Mouse (Mus musculus) thymus, postnatal 10 days (tissue): ENCODE measurements at regions not wholly inside any gene's neighbourhood (a gene's known extent, or its start where the extent isn't known, plus 50 kb on each side); places are given as distances from the start of the nearest gene placed in this dataset.
A peak's percentile ranks its signal among the peaks of the same experiment; 100 is the strongest.

Experiments used
- DNase-seq, 2 experiments: peaks; one replicate each; pipeline ENCODE4 v3.0.0; 2021; ENCODE audit warnings: low spot score in 2 of 2

DNA sequence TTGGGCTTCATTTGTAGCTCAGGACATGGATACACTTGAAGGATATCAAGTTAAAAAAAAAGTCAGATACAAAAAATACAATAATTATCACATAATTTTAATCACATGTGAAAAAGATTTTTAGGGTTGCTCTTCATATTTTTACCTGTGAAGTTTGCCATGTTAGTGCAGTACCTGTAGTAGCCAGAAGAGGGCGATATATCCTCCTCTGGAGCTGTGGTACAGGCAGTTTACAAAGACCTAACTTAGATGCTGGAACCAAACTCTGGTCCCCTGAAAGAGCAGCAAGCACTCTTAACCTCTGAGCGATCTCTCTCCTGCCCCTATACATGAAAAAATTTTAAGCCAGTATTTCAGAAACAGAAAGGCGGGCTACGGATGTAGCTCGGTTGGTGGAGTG lies 153.0 kb upstream of the Cdh5 start:
- peak in 1 of 2 experiments; percentile 8 for DNase-seq

DNA sequence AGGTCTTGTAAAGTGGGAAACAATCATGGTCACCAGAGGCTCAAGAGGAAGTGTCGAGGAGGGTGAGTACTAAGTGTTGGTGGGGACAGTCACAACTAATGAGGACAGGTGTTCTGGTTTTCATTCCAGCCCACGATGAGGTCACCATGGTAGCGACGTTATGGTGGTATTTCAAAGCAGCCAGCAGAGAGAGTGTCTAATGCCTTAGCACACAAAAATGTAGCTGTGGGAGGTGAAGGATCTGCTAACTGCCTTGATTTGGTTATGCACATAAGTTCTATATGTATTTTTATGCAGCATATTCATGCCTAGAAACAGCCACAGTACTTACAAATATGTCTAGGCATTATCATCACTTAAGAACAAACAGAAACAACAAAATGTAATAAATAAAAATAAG lies 151.0 kb upstream of the Cdh5 start:
- DNase-seq: no peak

DNA sequence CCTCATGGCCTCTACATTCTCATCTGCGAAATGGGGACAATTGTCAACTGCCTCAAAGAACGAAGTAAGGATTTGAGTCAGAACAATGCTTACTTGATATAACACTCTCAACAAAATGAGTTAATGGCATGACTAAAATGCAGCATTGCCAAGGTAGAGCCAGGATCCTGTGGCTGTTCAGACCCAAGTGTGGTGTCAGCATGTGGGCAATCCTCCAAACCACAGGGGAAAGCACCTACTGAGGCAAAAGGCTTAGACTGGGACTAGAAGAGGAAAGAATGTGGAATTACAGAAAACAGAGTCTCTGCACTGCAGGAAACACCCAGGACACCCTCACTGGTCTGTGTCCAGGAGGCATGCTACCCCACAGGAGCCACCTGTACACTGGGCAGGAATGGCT lies 147.8 kb upstream of the Cdh5 start:
- no peak for DNase-seq

DNA sequence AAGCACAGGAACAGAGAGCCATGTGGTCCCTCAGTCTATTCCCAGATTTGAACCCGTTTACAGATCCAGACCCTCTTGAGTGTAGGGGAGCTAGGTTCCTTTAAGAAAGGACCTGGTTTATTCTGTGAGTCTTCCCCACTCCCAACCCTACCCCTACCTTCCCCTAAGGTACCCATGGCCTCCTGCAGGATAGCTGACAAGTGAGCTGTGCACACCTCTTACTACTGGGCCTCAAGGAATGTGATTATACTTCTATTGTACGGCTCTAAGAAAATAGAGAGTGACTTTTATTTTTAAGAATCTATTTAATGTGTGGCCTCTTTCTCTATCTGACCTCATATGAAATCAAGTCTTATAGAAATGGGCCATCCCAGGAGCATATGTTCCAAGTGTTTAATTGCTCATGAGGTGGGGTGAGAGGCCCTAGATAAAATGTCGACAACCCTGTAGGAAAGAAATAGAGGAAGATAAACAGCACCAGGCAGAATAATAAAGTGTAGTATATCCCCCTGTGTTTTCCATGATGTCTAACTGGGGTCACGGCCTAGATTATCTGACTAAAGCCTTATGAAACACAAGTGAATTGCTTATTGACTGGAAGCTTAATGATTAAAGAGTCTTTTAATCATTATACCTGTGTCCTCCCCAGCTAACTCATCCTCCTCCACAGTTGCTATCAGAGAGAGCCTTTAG lies 145.7 kb upstream of the Cdh5 start:
- no peak for DNase-seq

DNA sequence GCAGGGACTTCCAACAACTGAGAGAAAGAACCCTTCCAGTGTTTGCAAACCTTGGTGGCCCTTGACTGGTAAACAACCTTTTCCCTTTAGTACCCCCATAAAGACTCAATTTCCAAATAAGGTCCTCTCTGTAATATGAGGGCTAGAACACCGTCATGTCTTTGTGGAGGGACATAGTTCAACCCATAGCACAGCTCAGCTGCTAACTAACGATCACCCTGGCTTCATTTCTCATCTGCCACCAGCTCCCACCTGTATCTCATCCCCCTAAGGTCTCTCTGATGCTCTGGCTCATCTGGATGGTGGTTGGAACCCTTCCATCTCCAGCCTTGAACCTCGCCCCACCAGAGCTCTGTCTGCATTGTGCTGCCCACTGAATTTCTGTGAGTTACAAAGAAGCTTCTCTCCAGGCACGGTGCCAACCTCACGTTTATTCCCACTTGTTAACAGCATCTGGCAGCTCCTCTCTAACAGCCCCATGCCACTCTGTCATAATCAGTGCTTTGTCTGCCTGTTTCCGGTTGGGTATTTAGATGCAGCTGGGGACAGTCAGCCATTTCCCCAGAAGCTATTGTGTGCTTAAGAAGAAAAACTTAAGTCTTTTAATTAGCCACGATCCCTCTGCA lies 137.0 kb upstream of the Cdh5 start:
- no peak for DNase-seq

DNA sequence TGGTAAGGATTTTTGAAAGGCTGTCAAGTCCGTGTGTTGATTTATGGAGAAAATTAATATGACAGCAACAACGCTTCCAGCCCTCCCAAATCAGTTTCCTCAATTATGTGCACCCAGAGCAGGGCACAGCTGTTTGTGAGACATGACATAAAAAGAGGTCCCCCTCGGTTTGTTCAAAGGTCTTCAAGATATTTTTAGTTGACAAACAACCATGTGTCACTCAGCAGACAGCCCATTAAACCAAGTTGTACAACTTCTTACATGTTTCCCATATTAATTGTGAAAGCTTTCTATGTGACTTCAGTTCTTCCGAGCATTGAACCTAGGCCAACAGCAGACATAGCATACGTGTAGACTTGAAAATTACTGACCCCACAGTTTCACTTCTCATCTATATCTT lies 131.5 kb upstream of the Cdh5 start:
- DNase-seq: no peak

DNA sequence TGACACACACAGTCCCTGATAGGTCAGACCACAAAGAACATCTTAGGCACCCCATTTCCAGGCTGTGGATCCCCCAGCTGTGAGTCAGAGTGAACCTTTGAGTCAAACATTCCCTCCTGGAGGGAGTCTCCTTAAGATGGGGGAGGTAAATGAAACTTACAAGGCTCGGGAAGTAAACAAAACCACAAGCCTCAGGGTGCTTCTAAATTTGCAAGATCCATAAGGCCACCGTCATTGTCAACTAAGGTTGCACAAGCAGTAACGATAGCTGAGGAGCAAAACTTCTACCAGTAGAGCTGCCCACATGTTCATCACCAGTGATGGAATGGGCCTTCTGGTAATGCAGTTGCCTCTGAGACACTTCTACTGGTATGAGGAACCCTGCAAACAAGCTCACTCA lies 130.9 kb upstream of the Cdh5 start:
- no peak for DNase-seq

DNA sequence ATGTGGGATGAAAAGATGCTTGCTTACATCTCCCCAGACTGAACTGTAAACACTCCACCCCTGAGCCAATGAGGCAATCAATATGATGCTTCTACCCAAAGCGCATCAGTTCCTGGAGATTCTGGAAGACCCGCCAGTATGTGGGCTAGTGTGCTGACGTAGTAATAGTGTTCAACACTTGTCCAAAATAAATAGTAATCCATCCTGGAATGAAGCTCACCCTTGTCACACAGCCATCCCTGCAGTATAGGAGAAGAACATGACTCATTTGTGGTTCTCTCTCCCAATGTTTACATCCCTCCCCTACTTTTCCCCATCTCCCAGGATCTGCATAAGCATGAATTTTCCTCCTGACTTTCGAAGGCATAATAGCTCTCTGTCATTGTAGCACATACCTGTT lies 130.5 kb upstream of the Cdh5 start:
- DNase-seq: no peak

DNA sequence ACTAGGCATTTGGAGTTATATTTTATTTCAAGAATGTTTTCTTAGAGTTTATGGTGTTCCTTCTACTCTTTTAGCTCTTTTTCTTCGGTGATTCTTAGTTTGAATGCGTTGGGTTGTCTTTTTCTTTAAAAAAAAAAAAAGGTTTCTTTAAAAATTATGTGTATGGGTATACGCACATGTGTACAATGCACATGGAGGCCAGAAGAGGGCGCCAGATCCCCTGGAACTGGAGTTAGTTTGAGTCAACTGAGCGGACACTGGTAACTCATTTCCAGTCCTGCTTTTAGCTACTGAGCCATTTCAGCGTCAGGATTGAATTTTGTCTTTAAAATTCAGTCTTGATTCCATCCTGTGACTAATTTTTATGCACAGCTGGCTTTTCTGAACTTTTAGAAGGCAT lies 124.9 kb upstream of the Cdh5 start:
- peak in 1 of 2 experiments; percentile 16 for DNase-seq

DNA sequence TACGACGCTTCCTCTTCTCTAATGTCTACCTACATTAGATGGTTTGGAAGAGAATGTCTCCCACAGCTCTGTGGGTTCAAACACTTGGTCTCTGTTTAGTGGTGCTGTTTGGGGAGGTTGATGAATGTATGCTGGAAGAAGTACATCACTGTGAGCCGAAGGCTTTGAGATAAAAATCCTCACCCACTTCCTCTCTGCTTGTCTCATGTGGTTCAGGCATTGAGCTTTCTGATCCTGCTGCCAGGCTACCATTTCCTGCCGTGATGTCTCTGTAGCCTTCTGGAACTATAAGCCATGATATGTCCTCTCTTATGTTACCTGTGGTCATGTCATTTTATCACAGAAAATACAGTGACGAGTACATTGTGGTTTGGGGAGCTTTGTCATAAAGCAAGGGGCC lies 122.5 kb upstream of the Cdh5 start:
- peak; percentile 12 to 23 for DNase-seq

DNA sequence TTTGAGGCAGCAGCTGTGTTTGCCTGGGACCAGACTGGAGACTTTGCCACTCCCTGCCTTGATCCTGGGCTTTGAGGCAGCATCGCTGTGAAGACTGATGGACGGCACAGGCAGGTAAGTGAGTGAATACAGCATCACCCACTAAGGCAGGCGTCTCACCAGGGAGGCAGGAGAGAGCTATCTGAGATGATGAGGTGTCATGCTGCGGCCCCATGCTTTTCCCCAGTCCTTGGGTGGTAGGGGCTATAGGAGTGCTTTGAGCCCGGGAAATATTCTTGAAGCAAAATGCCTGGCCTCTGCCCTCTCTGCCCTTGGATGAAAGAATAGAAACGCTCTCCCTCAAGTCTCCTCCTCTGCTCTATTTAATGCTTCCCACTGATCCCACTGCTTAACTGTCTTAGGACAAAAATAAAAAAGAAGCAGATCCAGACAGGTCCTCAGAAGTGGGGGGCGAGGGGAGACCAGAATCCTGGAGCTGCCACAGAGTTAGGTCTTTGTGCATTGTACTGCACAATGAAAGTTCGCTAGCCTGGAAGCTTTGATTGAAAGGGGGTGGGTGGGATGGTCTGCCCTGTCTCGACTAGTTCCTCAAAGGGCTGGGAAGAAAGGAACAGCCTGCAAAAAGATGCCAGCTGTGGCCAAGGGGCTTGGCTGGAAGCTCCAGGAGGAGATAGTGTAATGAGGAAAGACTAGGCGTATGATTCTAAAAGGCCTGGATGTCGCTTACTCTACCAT lies 117.4 kb upstream of the Cdh5 start:
- no peak for DNase-seq

DNA sequence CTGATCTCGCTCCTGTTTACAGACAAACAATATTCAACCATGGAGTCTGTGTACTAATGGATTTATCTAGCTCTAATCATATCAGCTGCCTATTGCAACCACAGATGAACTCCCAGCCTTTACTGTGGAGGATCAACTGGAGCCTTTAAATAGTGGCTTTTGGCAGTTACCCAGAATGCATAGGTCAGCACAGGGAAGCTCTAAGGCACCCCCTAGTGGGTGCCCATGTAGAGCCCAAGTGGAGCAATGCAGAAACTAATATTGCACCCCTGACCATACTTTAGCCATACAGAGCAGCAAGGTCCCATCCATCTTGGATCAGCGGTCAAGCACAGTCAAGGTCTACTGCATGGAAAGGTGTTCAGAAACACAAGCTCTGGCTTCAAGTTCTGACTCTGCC lies 115.8 kb upstream of the Cdh5 start:
- DNase-seq: no peak

DNA sequence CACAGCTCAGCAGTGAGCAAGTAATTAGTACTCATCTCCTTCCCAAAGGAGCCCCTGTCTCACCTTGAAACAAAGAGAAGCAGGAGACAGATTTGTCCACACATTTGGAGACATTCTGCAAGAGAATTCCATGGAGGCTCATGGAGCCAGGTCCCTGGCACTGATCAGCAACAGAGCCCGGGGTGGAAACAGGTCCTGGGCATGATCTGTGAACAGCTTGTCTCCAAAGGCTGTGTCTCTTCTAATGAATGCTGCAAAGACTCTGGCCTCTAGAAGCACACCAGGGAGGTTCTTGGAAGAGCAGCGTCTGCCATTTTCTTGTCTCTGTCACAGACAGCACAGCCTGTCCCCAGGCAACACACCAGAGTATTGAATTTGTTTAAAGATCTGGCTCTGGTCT lies 107.5 kb upstream of the Cdh5 start:
- DNase-seq: no peak

DNA sequence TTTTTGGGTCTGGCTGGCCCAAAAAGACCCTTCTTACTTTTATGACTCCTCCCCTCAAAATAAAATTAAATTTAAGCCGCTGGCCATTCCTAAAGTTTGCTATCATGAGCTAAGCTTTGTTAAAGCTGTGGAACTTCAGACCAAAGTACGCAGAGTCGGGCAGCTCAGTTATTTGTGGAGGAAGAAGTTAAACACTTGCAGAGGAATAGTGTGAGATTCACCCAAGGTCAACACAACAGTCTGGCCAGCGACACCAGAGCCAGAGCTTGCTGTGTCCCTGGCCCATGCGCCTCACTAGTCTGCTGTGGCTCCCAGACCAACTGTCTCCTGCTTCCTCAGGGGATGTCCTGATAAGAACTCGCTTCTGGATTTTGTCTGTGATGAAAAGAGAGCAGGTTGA lies 103.3 kb upstream of the Cdh5 start:
- DNase-seq: no peak

DNA sequence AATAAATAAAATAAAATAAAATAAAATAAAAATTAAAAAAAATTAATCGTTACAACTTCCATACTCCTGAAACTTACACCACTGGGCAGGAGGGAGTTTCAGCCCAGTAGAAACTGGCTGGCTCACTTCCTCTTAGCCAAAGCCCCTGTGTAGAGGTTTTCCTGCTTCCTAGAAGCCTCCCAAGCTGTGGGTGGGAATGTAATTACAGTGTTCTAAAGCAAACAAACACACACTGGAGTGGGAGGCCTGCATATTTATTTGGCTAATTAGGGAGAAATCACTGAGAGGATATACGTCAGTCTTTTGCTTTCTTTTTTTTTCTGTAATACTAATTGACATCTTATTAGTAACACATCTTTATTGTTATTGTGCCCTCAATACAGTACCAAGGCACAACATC lies 94.2 kb upstream of the Cdh5 start:
- DNase-seq: no peak

DNA sequence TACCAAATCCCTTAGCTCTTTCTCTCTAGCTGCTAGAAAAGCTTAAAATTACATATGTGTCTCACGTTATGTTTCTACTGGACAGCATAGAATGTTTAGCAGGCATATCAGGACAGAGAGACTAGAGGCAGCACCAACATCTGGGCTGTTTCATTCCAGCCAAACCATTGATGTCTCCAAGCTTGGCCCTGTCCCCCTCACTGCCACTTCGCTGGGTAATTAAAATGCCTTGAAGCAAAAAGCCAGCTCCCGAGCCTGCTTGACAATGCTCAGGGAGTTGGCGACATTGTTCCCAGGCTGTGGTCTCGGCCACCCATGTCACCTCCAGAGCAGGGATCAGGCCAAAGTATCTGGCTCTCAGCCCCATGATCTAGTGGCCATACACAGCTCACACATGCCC lies 92.7 kb upstream of the Cdh5 start:
- DNase-seq: no peak

DNA sequence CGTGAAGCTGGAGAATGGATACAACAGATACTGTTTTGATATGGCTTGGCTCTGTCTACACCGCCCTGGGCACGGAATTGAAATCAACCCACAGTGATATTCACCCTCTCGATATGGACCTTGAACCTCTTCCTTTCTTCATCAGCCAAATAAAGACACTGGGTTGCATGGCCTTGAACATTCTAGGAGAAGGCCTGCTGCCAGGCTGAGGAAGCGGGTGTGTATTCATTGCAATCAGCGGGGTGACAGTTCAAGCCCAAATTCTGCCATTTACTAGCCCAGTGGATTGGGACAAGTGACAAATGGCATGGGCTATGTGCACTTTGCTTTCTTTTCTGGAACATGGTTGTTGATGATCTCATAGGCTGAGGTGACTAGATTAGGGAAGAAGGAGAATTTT lies 92.1 kb upstream of the Cdh5 start:
- no peak for DNase-seq

DNA sequence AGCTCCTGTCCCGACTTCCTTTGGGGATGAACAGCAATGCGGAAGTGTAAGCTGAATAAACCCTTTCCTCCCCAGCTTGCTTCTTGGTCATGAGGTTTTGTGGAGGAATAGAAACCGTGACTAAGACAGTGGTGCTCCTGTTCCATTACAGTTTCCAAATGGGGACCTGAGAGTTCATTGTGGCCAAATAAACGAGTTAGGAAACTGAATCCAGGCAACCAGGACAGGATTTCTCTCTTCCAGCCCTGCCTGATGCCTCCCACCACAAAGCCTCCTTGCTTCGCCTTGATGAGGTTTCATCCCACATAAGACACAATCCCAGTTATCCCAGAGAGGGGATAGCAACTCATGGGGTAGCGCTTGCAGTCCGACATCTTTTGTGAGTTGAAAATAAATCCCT lies 79.2 kb upstream of the Cdh5 start:
- DNase-seq: no peak

DNA sequence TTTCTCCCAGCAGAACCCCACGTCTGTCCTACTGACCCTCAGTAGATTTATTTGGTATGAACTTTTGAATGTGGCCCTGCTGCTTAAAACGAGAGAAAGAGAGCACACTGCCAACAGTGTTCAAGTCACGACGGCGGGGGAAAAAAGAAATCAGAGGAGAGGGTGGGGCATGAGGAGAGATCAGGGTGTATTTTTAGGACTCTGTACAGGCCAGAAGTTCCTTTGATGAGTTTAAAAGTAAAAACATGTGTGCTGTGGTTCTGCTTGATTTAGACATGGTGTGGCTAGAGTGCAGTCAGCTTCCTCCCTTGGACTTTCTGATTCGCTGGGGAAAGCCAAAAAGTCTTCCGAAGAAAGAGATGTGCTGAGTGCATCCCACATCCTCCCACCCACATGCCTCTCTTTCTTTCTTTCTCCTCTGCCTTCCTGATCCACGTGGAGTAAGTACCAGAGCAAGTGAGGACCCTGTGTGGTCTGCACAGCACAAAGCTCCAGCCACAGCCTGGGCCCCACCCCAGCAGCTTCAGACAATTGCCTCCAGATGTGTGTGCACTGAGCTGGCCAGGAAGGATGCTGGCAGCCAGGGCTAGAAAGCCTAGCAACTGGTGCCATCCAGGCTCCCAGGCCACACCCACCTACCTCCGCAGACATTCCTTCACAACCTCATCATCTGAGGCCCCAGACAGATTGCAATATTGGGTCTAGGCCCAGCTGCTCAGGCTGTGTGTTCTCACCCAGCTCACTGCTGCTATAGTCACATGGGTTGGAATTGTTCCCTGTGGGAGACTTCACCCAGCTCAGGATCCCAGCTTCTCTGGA lies 78.5 kb upstream of the Cdh5 start:
- no peak for DNase-seq

DNA sequence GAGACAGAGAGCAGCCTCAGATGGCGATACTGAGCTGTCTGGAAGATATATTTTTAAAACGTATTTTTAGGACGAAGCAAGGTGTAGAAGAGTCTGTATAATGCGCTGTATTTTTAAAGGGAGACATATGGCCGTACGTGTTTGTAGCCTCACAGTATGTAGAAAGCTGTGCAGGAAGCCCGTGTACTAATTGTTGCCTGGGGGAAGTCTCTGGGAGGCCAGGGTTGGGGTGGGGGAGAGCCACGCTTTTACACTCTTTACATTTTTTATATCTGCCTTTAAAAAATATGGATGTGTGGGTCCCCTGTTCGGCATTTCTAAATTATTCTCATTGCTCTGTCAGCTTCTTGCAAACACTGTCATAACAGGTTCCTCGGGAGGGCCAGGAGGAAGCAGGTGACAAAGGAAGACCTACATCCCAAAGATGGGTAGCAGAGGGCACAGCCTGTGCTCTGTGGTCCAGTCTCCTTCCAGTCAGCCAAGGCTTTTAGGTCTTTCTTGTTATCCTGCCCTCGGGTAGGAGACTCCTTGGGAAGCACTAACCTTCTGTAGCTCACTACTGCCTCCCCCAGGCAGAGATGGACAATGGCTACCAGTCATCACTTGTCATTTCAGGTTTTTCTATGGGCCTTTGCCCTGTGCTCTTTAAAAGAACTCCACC lies 74.1 kb upstream of the Cdh5 start:
- DNase-seq: no peak

DNA sequence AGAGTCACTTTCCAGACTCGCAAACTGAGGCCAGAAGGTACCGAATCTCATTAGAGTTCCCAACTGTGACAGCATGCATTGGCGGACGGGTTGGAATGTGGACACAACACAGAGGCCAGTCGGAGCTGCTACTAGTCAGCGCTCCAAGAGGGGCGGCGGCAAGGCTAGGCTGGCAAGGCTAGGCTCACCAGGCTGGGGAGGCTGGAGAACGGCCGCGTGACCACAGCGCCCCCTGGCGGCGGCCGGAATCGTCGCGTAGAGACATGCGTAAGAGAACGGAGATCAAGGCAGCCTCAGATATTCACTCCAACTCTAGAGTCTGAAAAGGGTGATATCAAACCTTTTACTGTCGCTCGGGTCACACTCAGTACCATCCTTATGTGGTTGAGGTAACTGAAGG lies 72.8 kb upstream of the Cdh5 start:
- peak; percentile 41 to 80 for DNase-seq

DNA sequence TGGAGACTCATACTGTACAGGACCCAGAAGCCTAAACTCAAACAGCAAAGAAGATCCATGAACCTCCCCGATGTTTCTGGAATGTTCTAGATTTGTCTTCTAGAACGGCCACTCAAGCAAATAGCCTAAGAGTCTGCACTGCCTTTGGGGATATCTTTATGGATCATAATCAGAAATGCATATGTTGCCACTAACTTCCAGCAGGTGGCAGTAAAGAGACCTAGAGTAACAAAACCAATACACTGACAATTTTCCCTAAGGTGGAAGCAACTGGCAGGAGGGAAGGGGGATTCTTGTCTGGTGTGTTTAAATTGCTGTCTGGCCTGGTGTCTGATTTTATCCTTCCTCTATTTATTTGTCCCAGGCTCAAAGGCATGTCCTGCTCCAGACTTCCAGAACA lies 69.2 kb upstream of the Cdh5 start:
- peak in 1 of 2 experiments; percentile 48 for DNase-seq
